Mouse (Mus musculus) cortical plate, adult 2 months (tissue): ENCODE results near the gene Pcsk2. TPM values are rescaled to one million over a fixed set of nuclear protein-coding genes. Genes with fewer than 3 reads are reported as not detected.
A peak's percentile ranks its signal among the peaks of the same experiment; 100 is the strongest.

ENCODE experiments used
- H3K27ac ChIP-seq: fragments of 200-500 bp; 2 replicates; pipeline ENCODE4 v1.5.1; 2012; ENCODE audit warnings: low read length, control low read depth, inconsistent platforms; ENCODE audit not compliant: insufficient read depth
- H3K4me1 ChIP-seq: fragments of 200-500 bp; 2 replicates; pipeline ENCODE4 v1.6.1; 2011; ENCODE audit warnings: low read length; ENCODE audit not compliant: control insufficient read depth, insufficient read depth
- H3K4me3 ChIP-seq: fragments of 200-500 bp; 2 replicates; pipeline ENCODE4 v1.5.1; 2011; ENCODE audit warnings: mild to moderate bottlenecking, low read length, control low read depth; ENCODE audit not compliant: insufficient read depth
- CTCF ChIP-seq: fragments of 200-500 bp; IDR thresholded peaks from 2 replicates; pipeline ENCODE4 v1.5.1; 2011; ENCODE audit warnings: mild to moderate bottlenecking, control low read depth, low read length; ENCODE audit not compliant: insufficient read depth; ENCODE audit errors: extremely low read depth
- POLR2A ChIP-seq: fragments of 200-500 bp; IDR thresholded peaks from 2 replicates; pipeline ENCODE4 v1.6.1; 2011; ENCODE audit warnings: mild to moderate bottlenecking, low read length, control low read depth; ENCODE audit not compliant: insufficient read depth; ENCODE audit errors: extremely low read depth
- polyA plus RNA-seq: library from polyadenylated mRNA; depleted of rRNA; stranded (reverse); fragments of >200 nt; gene quantifications from 2 replicates; pipeline ENCODE4 v1.2.3, GENCODE M21; 2012; rRNA removed

The Pcsk2 gene
- 188 and 189 TPM in 2 replicates for polyA plus RNA-seq

DNA sequence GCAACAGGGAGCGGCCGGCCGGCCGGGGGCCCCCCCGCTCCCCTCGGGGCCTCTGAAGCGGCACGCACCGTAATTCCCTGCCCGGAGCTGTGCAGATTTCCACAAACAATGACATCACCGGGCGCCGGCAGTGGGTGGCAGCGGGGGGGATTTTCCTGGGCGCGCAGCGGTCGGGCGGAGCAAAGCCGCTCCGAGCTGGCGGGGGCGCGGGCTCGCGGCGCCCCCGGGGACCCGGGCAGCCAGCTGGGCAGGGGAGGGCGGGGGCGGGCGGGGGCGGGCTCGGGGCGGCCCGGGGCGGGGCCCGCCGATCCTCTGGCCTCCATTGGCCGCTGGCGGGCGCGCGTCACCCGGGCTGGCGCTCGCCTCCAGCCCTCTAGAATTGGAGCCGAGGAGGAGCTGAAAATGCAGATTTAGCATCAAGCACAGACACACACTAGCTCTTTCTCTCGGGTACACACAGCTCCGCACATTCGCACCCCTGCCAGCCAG is at the start of gene Pcsk2:
Gene Pcsk2 (plus strand): TSS at position 399 of the 489 bp plus-strand sequence.
- TF ChIP-seq POLR2A: peak; percentile 99
- TF ChIP-seq CTCF: no peak
- H3K4me3 ChIP-seq: peak within 1 kb of the TSS; percentile 96
- peak within 1 kb of the TSS; percentile 83 for H3K27ac ChIP-seq
- H3K4me1 ChIP-seq: no peaks in the 10 kb centered on the region

DNA sequence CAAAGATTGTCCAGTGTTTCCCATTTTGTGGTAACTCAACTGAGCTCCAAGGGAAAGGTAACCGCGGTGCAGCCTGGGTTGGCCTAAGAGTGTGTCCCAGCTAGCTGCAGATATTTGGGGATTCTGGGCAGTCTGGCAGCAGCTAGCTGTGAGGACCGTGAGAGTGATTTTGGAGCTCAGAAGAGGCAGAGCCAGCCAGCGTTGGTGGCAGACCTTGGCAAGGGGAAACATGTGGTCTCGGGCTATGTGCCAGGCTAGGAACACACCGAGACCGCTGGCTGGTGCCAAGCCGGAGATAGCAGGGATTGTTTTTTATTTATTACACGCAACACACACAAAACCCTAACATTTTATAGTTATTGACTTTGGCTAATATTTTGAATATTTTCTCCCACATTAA is 45.1 kb upstream of the Pcsk2 start:
- no peak for TF ChIP-seq CTCF
- TF ChIP-seq POLR2A: no peak
- H3K27ac ChIP-seq: no peak overlapping the region
- no peaks in the 10 kb centered on the region for H3K4me1 ChIP-seq
- H3K4me3 ChIP-seq: no peak overlapping the region

DNA sequence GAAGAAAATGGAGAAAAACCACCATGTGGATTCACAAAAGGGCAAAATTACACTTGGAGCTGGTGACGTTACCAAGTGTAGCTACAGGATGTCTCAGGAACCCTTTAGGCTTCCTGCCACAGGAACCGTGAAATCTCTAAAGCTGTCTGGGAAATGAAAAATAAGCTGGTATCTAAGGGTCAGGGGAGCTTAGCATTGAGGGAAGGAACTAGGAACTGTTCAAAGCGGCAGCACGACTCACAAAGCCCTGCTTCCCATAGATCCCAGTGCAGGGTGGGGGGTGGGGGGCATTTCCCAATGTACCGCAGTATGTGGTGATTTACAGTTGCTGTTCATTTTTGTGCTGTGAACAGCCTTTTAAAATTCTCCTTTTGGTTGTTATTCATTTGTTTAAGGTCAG is 44.2 kb upstream of the Pcsk2 start:
- H3K27ac ChIP-seq: no peak overlapping the region

DNA sequence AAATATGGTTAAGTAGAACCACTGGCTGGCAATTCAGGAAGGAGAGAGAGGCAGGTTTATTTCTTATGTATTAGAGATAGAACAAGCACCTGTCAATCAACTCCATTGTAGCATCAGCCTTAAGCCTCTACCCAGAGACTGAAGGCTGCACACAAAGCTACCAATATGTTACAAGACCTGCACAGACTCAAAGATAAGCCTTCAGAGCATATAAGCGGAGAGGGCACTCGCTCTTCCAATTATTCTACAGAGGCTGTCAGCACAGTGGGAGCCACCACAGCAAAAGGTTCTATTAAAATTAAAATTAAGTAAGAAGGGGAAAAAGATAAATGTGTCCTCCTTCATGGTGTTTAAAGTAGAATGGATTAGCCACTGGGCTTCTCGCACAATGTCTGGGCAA is 43.8 kb upstream of the Pcsk2 start:
- TF ChIP-seq POLR2A: no peak
- no peak for TF ChIP-seq CTCF
- Histone ChIP-seq H3K27ac (no peak overlapping the region), H3K4me1 (no peaks in the 10 kb centered on the region), H3K4me3 (no peak overlapping the region)

More for the DNA sequence above, 44.2 kb upstream of the Pcsk2 start:
- TF ChIP-seq POLR2A (no peak), CTCF (no peak)
- Histone ChIP-seq H3K4me1 (no peaks in the 10 kb centered on the region), H3K4me3 (no peak overlapping the region)

DNA sequence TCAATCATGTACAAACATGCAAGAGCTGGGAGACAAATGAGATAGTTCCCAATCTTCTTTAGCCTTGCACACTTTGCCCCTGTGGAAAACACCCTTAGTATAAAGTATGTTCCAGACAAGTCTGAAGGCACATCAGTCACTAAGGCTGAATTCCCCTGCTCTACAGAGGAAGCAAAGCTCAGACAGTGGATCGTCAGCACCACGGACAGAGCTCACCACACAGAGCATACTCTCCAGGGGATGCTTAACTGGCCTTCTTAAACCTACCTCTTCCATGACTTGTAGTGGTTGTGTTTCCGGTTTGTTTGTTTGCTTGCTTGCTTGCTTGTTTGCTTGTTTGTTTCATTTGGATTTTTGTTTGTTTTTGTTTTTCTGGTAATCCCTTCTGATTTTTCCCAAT is 9.5 kb upstream of the Pcsk2 start:
- H3K4me3 ChIP-seq: no peak overlapping the region
- TF ChIP-seq CTCF (no peak), POLR2A (no peak)
- H3K4me1 ChIP-seq: no peaks in the 10 kb centered on the region
- H3K27ac ChIP-seq: no peak overlapping the region

DNA sequence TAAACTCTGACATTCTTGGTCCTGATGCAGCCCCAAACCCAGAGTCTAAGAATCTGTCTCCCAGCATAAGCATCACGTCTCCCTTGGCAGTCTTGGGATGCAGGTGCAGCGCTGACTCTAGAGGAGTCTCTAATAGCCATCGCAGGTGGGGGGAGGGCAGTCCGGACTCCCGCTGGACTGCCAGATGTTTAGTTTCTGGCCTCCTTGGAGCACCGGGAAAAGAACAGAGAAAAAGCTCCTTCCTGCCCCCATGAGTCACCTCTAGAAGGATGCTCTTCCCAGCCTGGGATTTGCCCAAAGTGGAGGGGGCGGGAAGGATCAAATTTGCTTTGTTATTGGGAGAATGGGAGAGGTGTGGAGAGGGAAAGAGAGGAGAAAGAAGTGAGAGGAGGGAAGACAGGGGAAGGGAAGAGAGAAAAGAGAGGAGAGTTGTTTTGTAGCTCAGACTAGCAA is 631 bp upstream of the Pcsk2 start:
- peak overlapping the region; percentile 96 for H3K4me3 ChIP-seq
- peak overlapping the region; percentile 24; the same call in 1 of the 2 replicates for H3K27ac ChIP-seq
- no peaks in the 10 kb centered on the region for H3K4me1 ChIP-seq
- TF ChIP-seq CTCF: no peak
- no peak for TF ChIP-seq POLR2A

DNA sequence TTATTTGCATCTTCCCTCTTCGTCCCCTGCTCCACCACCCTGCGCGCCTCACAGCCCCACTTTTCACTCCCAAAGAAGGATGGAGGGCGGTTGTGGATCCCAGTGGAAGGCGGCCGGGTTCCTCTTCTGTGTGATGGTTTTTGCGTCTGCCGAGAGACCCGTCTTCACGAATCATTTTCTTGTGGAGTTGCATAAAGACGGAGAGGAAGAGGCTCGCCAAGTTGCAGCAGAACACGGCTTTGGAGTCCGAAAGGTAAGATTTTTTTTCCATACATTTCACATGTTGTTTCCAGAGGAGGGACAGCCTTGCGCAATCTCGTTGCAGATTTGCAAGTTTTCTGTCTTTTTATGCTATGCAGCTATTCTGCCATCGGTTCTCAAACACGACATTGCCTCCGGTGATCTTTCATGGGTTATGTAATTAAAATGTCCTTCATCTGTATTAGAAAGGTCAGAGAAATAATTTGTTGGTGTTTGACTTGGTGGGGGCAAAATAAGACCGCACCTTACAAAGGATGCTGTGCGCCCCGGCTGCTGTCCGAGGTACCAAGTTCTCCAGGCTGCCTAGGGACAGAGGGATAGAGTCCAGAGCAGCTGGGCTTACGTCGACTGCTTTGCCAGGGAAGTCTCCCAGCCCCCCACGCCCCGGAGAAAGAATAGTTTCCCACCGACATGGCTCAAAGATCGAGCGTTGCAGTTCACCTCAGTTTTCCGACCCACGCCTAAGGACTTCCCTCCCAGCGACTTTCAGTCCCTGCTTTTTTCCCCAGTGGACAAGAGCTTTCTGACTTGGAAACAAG is 656 bp downstream of the Pcsk2 start:
- H3K4me1 ChIP-seq: peaks cover 2% of the 10 kb centered on the region; the same call in 1 of the 2 replicates
- H3K4me3 ChIP-seq: peak overlapping the region; percentile 96
- peak overlapping the region; percentile 83 for H3K27ac ChIP-seq
- no peak for TF ChIP-seq CTCF
- no peak for TF ChIP-seq POLR2A

DNA sequence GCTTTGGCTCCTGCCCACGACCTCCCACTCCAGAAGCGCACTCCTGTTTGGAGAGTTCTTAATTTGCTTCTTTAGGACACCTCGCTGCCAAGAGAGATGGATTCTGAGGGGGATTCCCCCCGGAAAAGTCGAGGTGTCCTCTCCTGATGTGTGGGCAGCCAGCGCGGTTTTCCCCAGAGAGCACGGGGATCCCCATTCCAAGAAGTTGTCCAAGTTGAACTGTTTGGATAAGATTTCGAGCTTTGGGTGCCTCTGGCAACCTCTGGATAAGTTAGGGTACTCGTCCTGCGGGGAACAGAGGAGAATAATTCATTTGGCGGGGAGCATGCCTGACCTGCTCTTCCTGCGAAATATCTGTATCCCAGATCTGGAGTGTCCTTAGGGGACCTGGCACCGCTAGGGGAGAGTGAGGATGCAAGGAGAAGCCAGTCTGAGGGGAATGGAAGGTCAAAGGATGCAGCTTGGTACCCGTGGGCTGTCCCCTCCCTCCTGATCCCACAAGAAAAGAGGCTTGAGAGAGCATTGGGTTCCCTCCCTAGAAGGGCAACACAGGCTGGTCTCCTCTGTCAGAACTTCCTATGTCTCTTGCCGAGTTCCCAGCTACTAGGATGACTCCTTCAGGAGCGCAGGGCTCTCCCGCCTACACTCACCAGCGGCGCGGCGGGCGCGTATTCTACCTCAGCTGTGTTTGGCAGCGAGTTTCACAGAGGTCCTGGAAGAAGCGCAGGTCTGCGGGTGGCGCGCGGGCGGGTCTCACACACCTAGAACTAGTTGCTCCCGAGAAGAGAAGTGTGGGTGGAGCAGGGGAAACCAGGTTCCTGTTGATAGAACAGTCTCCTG is 1.5 kb downstream of the Pcsk2 start:
- Histone ChIP-seq H3K4me3 (peak overlapping the region; percentile 96), H3K4me1 (peaks cover 2% of the 10 kb centered on the region; the same call in 1 of the 2 replicates), H3K27ac (peak overlapping the region; percentile 70; the same call in 1 of the 2 replicates)
- TF ChIP-seq POLR2A: peak; percentile 20; the same call in 1 of the 2 replicates
- no peak for TF ChIP-seq CTCF

DNA sequence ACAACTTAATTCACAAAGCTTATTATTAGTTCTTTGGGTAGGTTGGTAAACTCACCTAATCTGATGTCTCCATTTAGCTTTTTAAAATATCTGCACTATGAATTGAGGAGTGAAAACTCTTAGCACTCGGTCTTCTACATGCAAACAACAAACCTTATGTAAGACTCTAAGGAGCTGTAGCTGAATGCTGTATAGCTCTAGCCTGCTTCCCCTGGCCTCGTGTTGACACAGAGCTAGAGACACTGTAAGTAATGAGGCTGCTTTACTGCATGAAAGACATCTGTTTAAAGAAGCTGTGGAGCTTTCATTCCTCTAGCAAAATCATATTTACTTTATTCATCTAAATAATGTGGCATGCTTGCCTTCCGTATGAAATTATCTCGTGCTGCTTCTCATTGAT is 14.4 kb downstream of the Pcsk2 start:
- Histone ChIP-seq H3K27ac (no peak overlapping the region), H3K4me1 (peaks cover 1% of the 10 kb centered on the region), H3K4me3 (no peak overlapping the region)
- TF ChIP-seq CTCF (no peak), POLR2A (no peak)
